Mouse (Mus musculus) spleen, adult 2 months (tissue): Measurements from ENCODE around the gene Dph1. TPM values are rescaled to one million over a fixed set of nuclear protein-coding genes. Genes with fewer than 3 reads are reported as not detected.

Experiments
- DNase-seq, 2 experiments: peaks; one replicate each; pipeline versions ENCODE4 v3.0.0 to v3.0.0-alpha.2; 2012 to 2021; ENCODE audit warnings: low spot score in 2 of 2, low read depth in 1 of 2
- H3K27ac ChIP-seq: fragments of 200-500 bp; 2 replicates; pipeline ENCODE4 v1.5.1; 2012; ENCODE audit warnings: low read length, inconsistent platforms; ENCODE audit not compliant: insufficient read depth
- H3K27me3 ChIP-seq: fragments of 200-500 bp; 2 replicates; pipeline ENCODE4 v1.6.1; 2012; ENCODE audit warnings: mild to moderate bottlenecking, moderate library complexity, low read length, inconsistent platforms; ENCODE audit not compliant: control insufficient read depth, insufficient read depth
- H3K36me3 ChIP-seq: fragments of 200-500 bp; 2 replicates; pipeline ENCODE4 v1.6.1; 2012; ENCODE audit warnings: mild to moderate bottlenecking, low read length, inconsistent platforms; ENCODE audit not compliant: control insufficient read depth, insufficient read depth
- H3K4me1 ChIP-seq: fragments of 200-500 bp; 2 replicates; pipeline ENCODE4 v1.6.1; 2011; ENCODE audit warnings: inconsistent platforms; ENCODE audit not compliant: control insufficient read depth, insufficient read depth, insufficient read length
- H3K4me3 ChIP-seq: fragments of 200-500 bp; 2 replicates; pipeline ENCODE4 v1.5.1; 2011; ENCODE audit warnings: mild to moderate bottlenecking, inconsistent platforms; ENCODE audit not compliant: insufficient read depth, insufficient read length; ENCODE audit errors: extremely low read depth
- CTCF ChIP-seq: fragments of 200-500 bp; IDR thresholded peaks from 2 replicates; pipeline ENCODE4 v1.5.1; 2011; ENCODE audit warnings: mild to moderate bottlenecking, inconsistent platforms; ENCODE audit not compliant: insufficient read depth, insufficient read length, insufficient replicate concordance; ENCODE audit errors: extremely low read depth
- POLR2A ChIP-seq: fragments of 200-500 bp; IDR thresholded peaks from 2 replicates; pipeline ENCODE4 v1.6.1; 2011; ENCODE audit warnings: low read depth, low read length, inconsistent platforms
- WGBS: fragments of 180-500 bp; shearing (Covaris S2); methylation state at CpG from one replicate; pipeline ENCODE4 v1.1.7; 2018; 5-methylcytosine and 5-hydroxymethylcytosine counted together
- polyA plus RNA-seq: library from polyadenylated mRNA; depleted of rRNA; stranded (reverse); fragments of >200 nt; gene quantifications from 2 replicates; pipeline ENCODE4 v1.2.3, GENCODE M21; 2012

Dph1 gene
- polyA plus RNA-seq, 1 experiment = 29.2 TPM

DNA sequence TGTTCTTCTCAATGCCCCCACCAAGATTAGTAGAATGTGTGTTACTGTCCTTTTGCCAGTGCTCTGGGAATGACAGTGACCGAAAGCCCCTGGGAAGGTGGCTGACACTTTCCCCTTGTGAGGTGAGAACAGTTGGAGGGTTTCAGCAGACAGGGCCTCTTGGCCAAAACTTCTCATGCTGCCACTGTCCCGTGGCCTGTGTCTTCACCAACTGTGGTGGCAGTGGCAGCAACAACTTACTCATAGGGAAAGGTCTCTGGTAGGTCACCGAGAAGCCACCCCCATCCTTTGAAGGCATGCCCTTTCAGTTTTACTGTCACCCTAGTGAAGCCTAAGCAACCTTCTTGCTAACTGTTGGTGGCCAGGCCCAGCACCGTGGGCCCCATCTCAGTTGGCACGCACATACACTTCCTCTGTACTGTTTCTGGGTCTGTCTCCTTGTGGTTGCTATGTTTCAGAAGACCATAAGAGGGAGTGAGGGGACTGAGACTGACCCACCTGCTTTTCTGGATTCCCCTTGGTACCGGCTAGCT lies 36.9 kb downstream of the Dph1 start:
- no peak for TF ChIP-seq POLR2A
- no peak for TF ChIP-seq CTCF

DNA sequence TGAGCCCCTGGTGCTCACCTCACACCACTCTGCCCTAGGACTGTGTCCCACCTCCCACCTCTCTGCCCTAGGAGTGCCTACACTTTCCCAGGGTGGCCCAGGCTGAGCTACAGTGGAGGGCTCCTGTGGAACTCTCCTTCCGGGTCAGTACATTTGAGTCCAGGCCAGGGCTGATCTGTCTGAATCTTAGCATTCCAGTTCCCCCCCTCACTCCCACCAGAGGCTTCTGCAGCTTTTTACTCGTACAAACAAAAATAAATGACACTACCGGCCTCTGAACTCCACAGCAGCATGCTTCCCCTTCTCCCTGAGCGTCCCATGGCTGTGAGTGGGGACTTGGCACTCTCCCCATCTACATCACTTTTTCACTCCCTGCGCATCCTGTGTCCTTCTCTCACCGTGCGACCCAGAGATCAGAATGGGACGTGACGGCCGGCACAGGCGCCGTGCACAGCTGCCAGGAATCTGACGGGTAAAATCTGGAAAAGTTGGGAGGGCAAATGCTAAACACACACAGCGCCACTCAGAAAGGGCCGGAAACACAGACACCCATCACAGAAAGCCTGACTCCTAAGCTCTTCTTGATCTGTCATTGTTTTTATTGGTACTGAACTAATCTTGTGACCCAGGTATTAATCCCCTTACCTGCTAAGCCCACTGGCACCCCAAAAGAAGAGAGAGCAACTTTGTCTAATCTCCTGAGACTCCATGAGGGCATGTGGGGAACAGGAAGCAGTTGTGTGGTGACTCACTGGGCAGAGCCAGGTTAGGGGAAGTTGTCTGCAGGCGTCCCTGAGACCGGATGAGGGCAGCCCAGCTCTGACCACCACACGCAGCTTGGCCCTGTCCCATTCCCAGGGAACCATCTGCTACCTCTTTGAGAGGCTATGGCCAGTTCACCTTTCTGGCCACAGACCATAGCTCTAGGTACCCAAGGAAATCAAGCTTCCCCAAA lies 38.2 kb downstream of the Dph1 start:
- H3K36me3 ChIP-seq = peaks cover 13% of the 10 kb centered on the region
- H3K27me3 ChIP-seq = no peaks in the 10 kb centered on the region
- peak overlapping the region; percentile 86 for H3K27ac ChIP-seq
- no peak for TF ChIP-seq CTCF
- H3K4me3 ChIP-seq = no peak overlapping the region
- DNase-seq = no peak
- WGBS = 57% methylated on average over 18 of the region's 18 CpGs
- peaks cover 5% of the 10 kb centered on the region; the same call in 1 of the 2 replicates for H3K4me1 ChIP-seq

More for the DNA sequence above, 36.9 kb downstream of the Dph1 start:
- peaks cover 5% of the 10 kb centered on the region; the same call in 1 of the 2 replicates for H3K4me1 ChIP-seq
- H3K4me3 ChIP-seq = no peak overlapping the region
- DNase-seq = no peak
- H3K36me3 ChIP-seq = peaks cover 10% of the 10 kb centered on the region
- H3K27ac ChIP-seq = 0 out of 2 replicates have a peak overlapping the region, but pooled peaks have one; percentile 25
- 27% methylated on average over 6 of the region's 6 CpGs for WGBS
- no peaks in the 10 kb centered on the region; the same call in 1 of the 2 replicates for H3K27me3 ChIP-seq

- 82% methylated on average over 1 of the region's 1 CpGs for WGBS
- H3K4me1 ChIP-seq = peaks cover 5% of the 10 kb centered on the region; the same call in 1 of the 2 replicates
- TF ChIP-seq CTCF (no peak), POLR2A (no peak)
- no peak overlapping the region for H3K4me3 ChIP-seq
- H3K27me3 ChIP-seq = no peaks in the 10 kb centered on the region
- H3K36me3 ChIP-seq = peaks cover 9% of the 10 kb centered on the region
- no peak overlapping the region for H3K27ac ChIP-seq
- DNase-seq = no peak
These were observed 40.7 kb downstream of the Dph1 start for GRCm38 (mm10) chr11:75150346-75150745.

GRCm38 (mm10) chr11:75148332-75149035 lies 42.6 kb downstream of the Dph1 start:
- TF ChIP-seq POLR2A = no peak
- no peak for TF ChIP-seq CTCF
- Histone ChIP-seq H3K27me3 (no peaks in the 10 kb centered on the region), H3K27ac (no peak overlapping the region), H3K4me3 (no peak overlapping the region), H3K4me1 (peaks cover 5% of the 10 kb centered on the region; the same call in 1 of the 2 replicates), H3K36me3 (peaks cover 22% of the 10 kb centered on the region)
- WGBS = 93% methylated on average over 11 of the region's 11 CpGs
- no peak for DNase-seq

DNA sequence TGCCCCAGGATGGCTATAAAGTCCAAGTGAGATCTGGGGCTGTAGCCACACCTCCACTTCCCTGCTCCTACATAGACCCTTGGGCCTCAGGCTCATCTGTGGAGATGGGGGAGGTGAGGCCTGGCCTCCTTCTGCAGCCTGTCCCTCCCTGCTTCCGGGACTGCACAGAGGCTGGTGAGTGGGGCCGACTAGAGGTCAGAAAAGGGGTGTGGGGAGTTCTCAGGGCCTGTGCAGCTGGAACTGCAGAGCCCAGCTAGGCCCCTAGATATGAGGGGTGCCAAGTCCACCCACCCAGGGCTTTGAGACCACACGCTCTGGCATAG lies 43.2 kb downstream of the Dph1 start:
- TF ChIP-seq CTCF = no peak
- no peak for TF ChIP-seq POLR2A
- no peaks in the 10 kb centered on the region for H3K27me3 ChIP-seq
- H3K4me1 ChIP-seq = no peaks in the 10 kb centered on the region; the same call in 1 of the 2 replicates
- no peak for DNase-seq
- 59% methylated on average over 3 of the region's 3 CpGs for WGBS
- no peak overlapping the region for H3K4me3 ChIP-seq
- H3K27ac ChIP-seq = 0 out of 2 replicates have a peak overlapping the region, but pooled peaks have one; percentile 12
- peaks cover 22% of the 10 kb centered on the region for H3K36me3 ChIP-seq

- TF ChIP-seq POLR2A (no peak), CTCF (no peak)
- DNase-seq = no peak
- H3K27me3 ChIP-seq = no peaks in the 10 kb centered on the region
These were observed 43.8 kb downstream of the Dph1 start for GRCm38 (mm10) chr11:75147106-75147845.

More at GRCm38 (mm10) chr11:75147106-75147845, 43.8 kb downstream of the Dph1 start:
- Histone ChIP-seq H3K27ac (no peak overlapping the region), H3K4me3 (no peak overlapping the region), H3K4me1 (no peaks in the 10 kb centered on the region), H3K36me3 (peaks cover 22% of the 10 kb centered on the region)
- 47% methylated on average over 11 of the region's 11 CpGs for WGBS
